Mouse (Mus musculus): ENCODE data around the gene AC170998.1.
"Not testable (repeated sequence)": the region's sequence is repeated elsewhere in the genome, so short reads cannot be mapped to it uniquely, and the experiment has no call there.

AC170998.1 gene

DNA sequence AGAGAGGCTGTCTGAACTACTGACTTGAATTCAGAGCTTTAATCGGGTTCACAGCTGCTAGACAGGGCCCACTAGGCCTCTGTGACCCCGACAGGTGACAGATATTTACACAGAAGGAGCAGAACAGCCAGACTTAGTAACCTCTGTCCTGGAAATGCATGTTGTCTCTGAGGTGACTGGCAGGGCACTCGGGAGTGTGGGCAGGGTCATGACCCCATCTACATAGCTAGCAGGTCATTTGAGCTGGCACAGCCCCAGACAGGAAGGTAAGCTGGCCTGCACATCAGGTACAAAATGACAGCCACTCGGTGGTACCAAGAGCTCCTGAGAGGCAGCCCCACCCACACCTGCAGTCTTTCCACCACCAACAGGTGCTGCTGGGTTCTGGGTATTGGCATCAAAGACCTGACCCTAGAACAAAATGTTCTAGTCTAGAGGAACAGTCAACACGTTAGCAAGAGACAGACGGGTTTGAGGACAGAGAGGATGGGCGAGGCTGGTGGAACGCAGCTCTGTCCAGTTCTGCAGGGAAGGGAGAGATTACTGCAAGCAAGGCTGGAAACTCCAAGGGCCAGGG is 34.9 kb downstream of the AC170998.1 start:
- no peak for DNase-seq

- peak; percentile 53 for DNase-seq
Measured at GRCm38 (mm10) chr17:28761871-28762270, 36.0 kb downstream of the AC170998.1 start.

GRCm38 (mm10) chr17:28766203-28766602 is 40.3 kb downstream of the AC170998.1 start:
- DNase-seq, result no peak

DNA sequence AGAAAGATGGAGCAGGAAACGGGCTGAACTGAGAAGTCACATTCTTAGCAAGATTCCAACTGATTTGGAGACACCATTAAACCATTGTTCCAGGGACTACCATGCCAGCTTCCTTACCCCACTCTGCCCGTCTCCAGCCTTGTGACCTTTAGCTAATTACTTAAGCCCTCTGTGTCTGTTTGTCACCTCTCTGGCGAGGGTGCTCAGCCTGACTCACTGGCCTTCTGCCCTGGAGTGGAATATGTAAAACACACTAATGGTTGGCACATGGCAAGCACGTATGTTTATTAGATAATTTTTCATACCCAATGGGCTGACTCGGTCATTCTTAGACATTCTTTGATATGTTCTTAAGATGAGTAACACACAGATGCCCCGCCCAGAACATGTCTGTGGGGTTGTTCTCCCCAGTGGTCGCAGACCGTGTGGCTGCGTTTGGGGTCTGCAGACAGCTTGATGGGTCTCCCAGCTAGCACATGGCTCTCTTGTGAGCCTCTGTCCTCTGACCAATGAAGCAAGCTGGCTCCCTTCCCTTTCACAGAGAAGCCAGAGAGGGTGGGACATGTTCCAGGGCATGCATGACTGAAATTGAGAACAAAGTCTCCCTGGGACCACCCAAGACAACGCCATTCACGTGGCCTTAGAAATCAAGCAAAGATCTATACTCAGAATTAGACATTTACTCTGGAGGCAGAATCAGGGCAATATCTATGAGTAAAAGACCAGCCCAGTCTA is 41.1 kb downstream of the AC170998.1 start:
- no peak for DNase-seq

GRCm38 (mm10) chr17:28769121-28769874 is 43.4 kb downstream of the AC170998.1 start, which contains the start of gene Mapk13:
TSS of gene Mapk13 (plus strand) at chr17:28769297.
- DNase-seq, result no peak

GRCm38 (mm10) chr17:28769875-28770421 is 44.1 kb downstream of the AC170998.1 start:
- peak; percentile 19 for DNase-seq

DNA sequence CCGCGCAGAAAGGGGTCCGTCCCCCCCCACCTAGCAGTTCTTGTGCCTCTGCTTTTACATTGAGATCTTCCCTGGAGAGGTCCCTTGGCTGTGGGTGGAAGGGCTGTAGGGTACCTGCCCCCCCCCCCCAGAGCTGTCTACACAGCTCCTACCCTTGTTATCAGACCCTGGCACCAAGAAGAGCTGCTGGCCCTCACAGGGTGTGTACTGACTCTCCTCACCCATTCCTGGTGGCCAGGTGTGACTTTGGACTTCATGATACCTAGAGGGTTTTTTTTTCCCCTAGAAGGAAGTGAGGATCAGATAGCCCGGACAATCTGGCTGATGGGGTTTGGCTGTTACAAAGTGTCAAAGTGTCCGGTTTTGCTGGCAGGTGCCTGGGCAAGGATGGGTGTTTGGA is 45.4 kb downstream of the AC170998.1 start:
- DNase-seq, result no peak

DNA sequence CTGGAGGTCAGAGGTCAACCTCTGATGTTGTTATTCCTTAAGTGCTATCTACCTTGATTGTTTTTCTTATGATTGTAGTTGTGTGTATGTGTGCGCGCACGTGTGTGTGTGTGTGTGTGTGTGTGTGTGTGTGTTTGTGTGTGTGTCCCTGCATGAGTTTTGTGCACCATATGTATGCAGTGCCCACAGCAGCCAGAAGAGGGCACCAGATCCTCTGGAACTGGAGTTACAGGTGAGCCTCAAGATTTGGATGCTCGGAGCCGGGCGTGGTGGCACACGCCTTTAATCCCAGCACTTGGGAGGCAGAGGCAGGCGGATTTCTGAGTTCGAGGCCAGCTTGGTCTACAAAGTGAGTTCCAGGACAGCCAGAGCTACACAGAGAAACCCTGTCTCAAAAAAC is 48.4 kb downstream of the AC170998.1 start:
- DNase-seq, result not testable (repeated sequence)

DNA sequence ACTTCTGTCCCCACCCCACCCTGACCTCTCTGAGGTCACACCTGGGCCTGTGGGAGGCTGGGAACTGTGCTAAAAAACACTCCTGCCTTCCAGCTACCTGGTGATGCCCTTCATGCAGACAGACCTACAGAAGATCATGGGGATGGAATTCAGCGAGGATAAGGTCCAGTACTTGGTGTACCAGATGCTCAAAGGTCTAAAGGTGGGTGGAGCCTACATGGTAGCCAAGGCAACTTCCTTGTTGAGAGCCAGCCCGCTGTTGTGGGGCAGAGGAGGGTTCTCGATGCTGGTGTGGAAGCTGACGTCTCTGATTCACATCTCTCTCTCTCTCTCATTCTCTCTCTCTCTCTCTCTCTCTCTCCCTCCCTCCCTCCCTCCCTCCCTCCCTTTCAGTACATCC is 49.3 kb downstream of the AC170998.1 start:
- DNase-seq, result no peak
